Mouse (Mus musculus) liver, postnatal 0 days (tissue): Measurements from ENCODE around the gene Kalrn.

ENCODE experiments used
- CTCF ChIP-seq: sonication (generic); IDR thresholded peaks from 2 replicates; pipeline ENCODE4 v1.5.1; 2016; ENCODE audit warnings: antibody characterized with exemption, low read depth
- EP300 ChIP-seq: IDR thresholded peaks from 2 replicates; pipeline ENCODE4 v1.6.1; 2016; ENCODE audit warnings: antibody characterized with exemption, low read depth, mild to moderate bottlenecking

GRCm38 (mm10) chr16:34487268-34487667 is 86.1 kb downstream of the Kalrn start:
- TF ChIP-seq CTCF (no peak), EP300 (no peak)
